In genomic region chr11:120539285-120540014, GRCm38 (mm10) we compare ENCODE assay signal across 8 mouse cellular contexts. TPM values are rescaled to one million over a fixed set of nuclear protein-coding genes. Genes with fewer than 3 reads are reported as not detected.
DNase-seq lines count a peak whose midpoint lies in the region; ATAC-seq lines count a peak whose summit lies in the region.

No protein-coding gene starts in this region.

- intact Hi-C loops in left cerebral cortex, postnatal 4 days (cut with DNase I), result no loop called here
- intact Hi-C loops in left cerebral cortex, postnatal 14 days (cut with DNase I), result no loop called here
- intact Hi-C loops in gastrocnemius, postnatal 36 days (cut with DNase I), result loop anchor here (1.0 kb wide), 1 partner anchor 9 kb away; no protein-coding TSS in a partner anchor

- H3K4me2 ChIP-seq in hindbrain, embryonic 13.5 days, result 0 out of 2 replicates have a peak overlapping the region, but pooled peaks have one; percentile 6
- H3K4me2 ChIP-seq in neural tube, embryonic 13.5 days, result no peak overlapping the region

- peak overlapping the region; percentile 84 for H3K27ac ChIP-seq in hindbrain, embryonic 13.5 days
- H3K27ac ChIP-seq in neural tube, embryonic 13.5 days (replicated peaks), result peak overlapping the region; percentile 75

- H3K36me3 ChIP-seq in hindbrain, embryonic 13.5 days, result peaks cover 33% of the 10 kb centered on the region
- peaks cover 32% of the 10 kb centered on the region for H3K36me3 ChIP-seq in neural tube, embryonic 13.5 days

- H3K4me1 ChIP-seq in hindbrain, embryonic 13.5 days (replicated peaks), result peaks cover 22% of the 10 kb centered on the region
- peaks cover 23% of the 10 kb centered on the region for H3K4me1 ChIP-seq in neural tube, embryonic 13.5 days (replicated peaks)

- no peaks in the 10 kb centered on the region for H3K9me3 ChIP-seq in hindbrain, embryonic 13.5 days
- H3K9me3 ChIP-seq in neural tube, embryonic 13.5 days, result no peaks in the 10 kb centered on the region

- peak overlapping the region; percentile 57 for H3K9ac ChIP-seq in hindbrain, embryonic 13.5 days
- peak overlapping the region; percentile 49 for H3K9ac ChIP-seq in neural tube, embryonic 13.5 days

- H3K27me3 ChIP-seq in hindbrain, embryonic 13.5 days, result peaks cover 19% of the 10 kb centered on the region
- H3K27me3 ChIP-seq in neural tube, embryonic 13.5 days, result peaks cover 4% of the 10 kb centered on the region

- peak; percentile 76 for DNase-seq in left cerebral cortex, postnatal 4 days
- no peak for DNase-seq in left cerebral cortex, postnatal 14 days (ENCODE audit: low spot score in 2 of 2)
- peak; percentile 59 for DNase-seq in liver
- no peak for DNase-seq in c-Kit-positive CD71-positive TER-119-positive erythroid progenitor cells, embryonic 14.5 days (ENCODE audit: low spot score)
- DNase-seq in gastrocnemius, postnatal 36 days, result no peak
- DNase-seq in cerebellum, postnatal 36 days, result no peak

- H3K4me3 ChIP-seq in hindbrain, embryonic 13.5 days, result no peak overlapping the region
- no peak overlapping the region for H3K4me3 ChIP-seq in neural tube, embryonic 13.5 days

- ATAC-seq in hindbrain, embryonic 13.5 days (ENCODE audit: low FRiP score), result peak; percentile 67
- ATAC-seq in neural tube, embryonic 13.5 days (ENCODE audit: low read depth), result peak; percentile 76

- WGBS in hindbrain, embryonic 13.5 days, result 27% methylated on average over 10 of the region's 10 CpGs
- 28% methylated on average over 10 of the region's 10 CpGs for WGBS in neural tube, embryonic 13.5 days

RNA-seq across cellular contexts. Expression of gene Gcgr, which starts 9.0 kb away (rescaled TPM):
- total RNA-seq in left cerebral cortex, postnatal 4 days (2021), result under 1 TPM in 1 of 2 experiments, not detected in 1; 0.18 TPM
- under 1 TPM; 0.17 to 0.18 TPM for total RNA-seq in left cerebral cortex, postnatal 14 days (2021)
- 0.19 and 0.30 TPM in 2 replicates for polyA plus RNA-seq in hindbrain, embryonic 13.5 days (2015; fragmentation: Nextera tagmentation; extraction: Ambion mirVana)
- polyA plus RNA-seq in neural tube, embryonic 13.5 days (2015; fragmentation: Nextera tagmentation; extraction: Ambion mirVana), result 0.20 and 0.28 TPM in 2 replicates
- total RNA-seq in gastrocnemius, postnatal 36 days (2021), result under 1 TPM; 0.18 to 0.25 TPM

RNA-seq across cellular contexts. Expression of gene Mcrip1, which starts 10.1 kb away (rescaled TPM):
- 100 to 1,000 TPM; 105 to 113 TPM for total RNA-seq in left cerebral cortex, postnatal 4 days (2021)
- total RNA-seq in left cerebral cortex, postnatal 14 days (2021), result 100 to 1,000 TPM in 1 of 2 experiments, 10 to 100 TPM in 1; 95.9 to 101 TPM
- 234 and 241 TPM in 2 replicates for polyA plus RNA-seq in hindbrain, embryonic 13.5 days (2015; fragmentation: Nextera tagmentation; extraction: Ambion mirVana)
- 201 and 236 TPM in 2 replicates for polyA plus RNA-seq in neural tube, embryonic 13.5 days (2015; fragmentation: Nextera tagmentation; extraction: Ambion mirVana)
- total RNA-seq in gastrocnemius, postnatal 36 days (2021), result 10 to 100 TPM; 19.9 to 23.8 TPM

RNA-seq across cellular contexts. Expression of gene Ppp1r27, which starts 11.5 kb away (rescaled TPM):
- total RNA-seq in left cerebral cortex, postnatal 4 days (2021), result not detected
- not detected for total RNA-seq in left cerebral cortex, postnatal 14 days (2021)
- polyA plus RNA-seq in hindbrain, embryonic 13.5 days (2015; fragmentation: Nextera tagmentation; extraction: Ambion mirVana), result not detected in 2 replicates
- not detected in 2 replicates for polyA plus RNA-seq in neural tube, embryonic 13.5 days (2015; fragmentation: Nextera tagmentation; extraction: Ambion mirVana)
- total RNA-seq in gastrocnemius, postnatal 36 days (2021), result 100 to 1,000 TPM; 153 to 173 TPM

RNA-seq across cellular contexts. Expression of gene P4hb, which starts 33.6 kb away (rescaled TPM):
- total RNA-seq in left cerebral cortex, postnatal 4 days (2021), result 100 to 1,000 TPM; 187 to 203 TPM
- total RNA-seq in left cerebral cortex, postnatal 14 days (2021), result 100 to 1,000 TPM; 125 to 127 TPM
- polyA plus RNA-seq in hindbrain, embryonic 13.5 days (2015; fragmentation: Nextera tagmentation; extraction: Ambion mirVana), result 289 and 294 TPM in 2 replicates
- 329 and 382 TPM in 2 replicates for polyA plus RNA-seq in neural tube, embryonic 13.5 days (2015; fragmentation: Nextera tagmentation; extraction: Ambion mirVana)
- total RNA-seq in gastrocnemius, postnatal 36 days (2021), result 100 to 1,000 TPM; 174 to 203 TPM

RNA-seq across cellular contexts. Expression of gene Arhgdia, which starts 42.0 kb away (rescaled TPM):
- 100 to 1,000 TPM; 351 to 368 TPM for total RNA-seq in left cerebral cortex, postnatal 4 days (2021)
- total RNA-seq in left cerebral cortex, postnatal 14 days (2021), result 100 to 1,000 TPM; 397 to 401 TPM
- 471 and 481 TPM in 2 replicates for polyA plus RNA-seq in hindbrain, embryonic 13.5 days (2015; fragmentation: Nextera tagmentation; extraction: Ambion mirVana)
- 529 and 543 TPM in 2 replicates for polyA plus RNA-seq in neural tube, embryonic 13.5 days (2015; fragmentation: Nextera tagmentation; extraction: Ambion mirVana)
- total RNA-seq in gastrocnemius, postnatal 36 days (2021), result 10 to 100 TPM; 73.1 to 77.1 TPM

Comparison
In these comparisons a context has a peak if more than half of its experiments do, and no peak if none do; other contexts are left out.
1. DNase-seq: peak in left cerebral cortex, postnatal 4 days (single experiment) and liver (single experiment); none in left cerebral cortex, postnatal 14 days (0 of 2), c-Kit-positive CD71-positive TER-119-positive erythroid progenitor cells, embryonic 14.5 days (single experiment), gastrocnemius, postnatal 36 days (0 of 2) and cerebellum, postnatal 36 days (0 of 2).
2. RNA of gene Ppp1r27, which starts 11.5 kb away (total RNA-seq): 153 to 173 TPM in gastrocnemius, postnatal 36 days; not detected in left cerebral cortex, postnatal 4 days and not detected in left cerebral cortex, postnatal 14 days; every median in the first group is over 100 times any median in the second.